ENCODE assay signal across 9 mouse cellular contexts in the genomic region with DNA sequence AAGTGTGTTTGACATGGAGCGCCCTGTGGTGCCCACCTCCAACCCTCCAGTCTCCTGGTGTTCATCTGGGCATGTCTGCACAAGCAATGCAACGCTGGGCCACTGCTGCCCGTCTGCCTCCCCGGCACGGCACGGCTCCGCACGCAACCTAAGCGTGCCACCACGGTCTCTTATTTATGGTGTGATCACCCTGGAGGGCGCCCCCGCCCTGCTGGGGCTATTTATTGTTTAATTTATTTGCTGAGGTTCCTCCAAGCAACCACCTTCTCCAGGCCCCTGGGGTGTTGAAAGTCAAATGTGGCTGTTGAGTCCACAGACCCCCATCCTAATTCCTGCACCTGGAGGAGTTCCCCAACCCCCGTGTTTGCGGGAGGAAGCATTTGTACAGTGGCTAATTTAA. TPM values are rescaled to one million over a fixed set of nuclear protein-coding genes. Genes with fewer than 3 reads are reported as not detected.
DNase-seq lines count a peak whose midpoint lies in the region; ATAC-seq and TF ChIP-seq lines count a peak whose summit lies in the region.
"Had no signal": no experiment of that assay in that cellular context is flagged by ENCODE, and none has a peak within 500 bp of the region (broad histone marks: within the 10 kb centered on the region; RNA-seq: fewer than 3 reads in every experiment).

No protein-coding gene starts in this region.

- H3K9ac ChIP-seq in kidney, postnatal 0 days (ENCODE audit: low read depth, low read length), result peak overlapping the region; percentile 89; the same call in 1 of the 2 replicates
- H3K9ac ChIP-seq in embryonic facial prominence, embryonic 13.5 days, result peak overlapping the region; percentile 87
- peak overlapping the region; percentile 94 for H3K9ac ChIP-seq in hindbrain, embryonic 13.5 days
- no peak overlapping the region for H3K9ac ChIP-seq in midbrain, embryonic 14.5 days (replicated peaks; ENCODE audit: low read length)

- H3K4me2 ChIP-seq in kidney, postnatal 0 days (ENCODE audit: low read length), result peak overlapping the region; percentile 91
- H3K4me2 ChIP-seq in embryonic facial prominence, embryonic 13.5 days, result peak overlapping the region; percentile 93
- peak overlapping the region; percentile 88 for H3K4me2 ChIP-seq in hindbrain, embryonic 13.5 days
- H3K4me2 ChIP-seq in midbrain, embryonic 14.5 days (ENCODE audit: low read length), result peak overlapping the region; percentile 87

- WGBS in kidney, postnatal 0 days, result 55% methylated on average over 14 of the region's 14 CpGs
- WGBS in embryonic facial prominence, embryonic 13.5 days, result 74% methylated on average over 14 of the region's 14 CpGs
- 90% methylated on average over 14 of the region's 14 CpGs for WGBS in hindbrain, embryonic 13.5 days
- WGBS in midbrain, embryonic 14.5 days, result 94% methylated on average over 14 of the region's 14 CpGs

- ATAC-seq in kidney, postnatal 0 days (replicated peaks; ENCODE audit: low FRiP score, low read depth), result no peak
- no peak for ATAC-seq in embryonic facial prominence, embryonic 13.5 days (ENCODE audit: insufficient number of reproducible peaks, insufficient read depth, low FRiP score, low TSS enrichment, low read depth)
- ATAC-seq in hindbrain, embryonic 13.5 days (ENCODE audit: low FRiP score), result no peak
- no peak for ATAC-seq in midbrain, embryonic 14.5 days (ENCODE audit: low FRiP score, low TSS enrichment)

- no peak for TF ChIP-seq CTCF in kidney, postnatal 0 days (IDR thresholded peaks at IDR 0.05; ENCODE audit: low read depth)

- H3K9me3 ChIP-seq in kidney, postnatal 0 days (replicated peaks; ENCODE audit: low read length), result no peaks in the 10 kb centered on the region
- no peaks in the 10 kb centered on the region for H3K9me3 ChIP-seq in embryonic facial prominence, embryonic 13.5 days
- no peaks in the 10 kb centered on the region for H3K9me3 ChIP-seq in hindbrain, embryonic 13.5 days
- no peaks in the 10 kb centered on the region for H3K9me3 ChIP-seq in midbrain, embryonic 14.5 days (ENCODE audit: control insufficient read depth, low read length)

- DNase-seq in kidney, postnatal 0 days (ENCODE audit: low spot score), result no peak
- DNase-seq in kidney, adult 9 months, result no peak
- no peak for DNase-seq in midbrain, embryonic 14.5 days
- no peak for DNase-seq in ovary, adult 18-20 months (ENCODE audit: low spot score)
- DNase-seq in layer of hippocampus, adult 11-12 months (ENCODE audit: low spot score), result no peak
- no peak for DNase-seq in right cerebral cortex, adult 18-20 months
- DNase-seq: layer of hippocampus, postnatal 36 days had no signal

- no peaks in the 10 kb centered on the region for H3K27me3 ChIP-seq in kidney, postnatal 0 days (ENCODE audit: insufficient read depth, low read length)
- H3K27me3 ChIP-seq in embryonic facial prominence, embryonic 13.5 days, result no peaks in the 10 kb centered on the region
- no peaks in the 10 kb centered on the region for H3K27me3 ChIP-seq in hindbrain, embryonic 13.5 days
- no peaks in the 10 kb centered on the region for H3K27me3 ChIP-seq in midbrain, embryonic 14.5 days (ENCODE audit: control insufficient read depth, insufficient read depth, low read length)

- H3K36me3 ChIP-seq in kidney, postnatal 0 days (ENCODE audit: insufficient read depth, low read length), result peaks cover 23% of the 10 kb centered on the region
- H3K36me3 ChIP-seq in embryonic facial prominence, embryonic 13.5 days, result peaks cover 34% of the 10 kb centered on the region
- H3K36me3 ChIP-seq in hindbrain, embryonic 13.5 days, result peaks cover 43% of the 10 kb centered on the region
- peaks cover 29% of the 10 kb centered on the region for H3K36me3 ChIP-seq in midbrain, embryonic 14.5 days (ENCODE audit: control insufficient read depth, insufficient read depth, low read length)

- H3K4me3 ChIP-seq in kidney, postnatal 0 days (replicated peaks; ENCODE audit: low read depth, low read length), result peak overlapping the region; percentile 83
- H3K4me3 ChIP-seq in embryonic facial prominence, embryonic 13.5 days, result peak overlapping the region; percentile 81; the same call in 1 of the 2 replicates
- peak overlapping the region; percentile 93; the same call in 1 of the 2 replicates for H3K4me3 ChIP-seq in hindbrain, embryonic 13.5 days
- peak overlapping the region; percentile 95; the same call in 1 of the 2 replicates for H3K4me3 ChIP-seq in midbrain, embryonic 14.5 days (replicated peaks; ENCODE audit: low read depth, low read length)

- H3K27ac ChIP-seq in kidney, postnatal 0 days, result peak overlapping the region; percentile 96
- 0 out of 2 replicates have a peak overlapping the region, but pooled peaks have one; percentile 95 for H3K27ac ChIP-seq in embryonic facial prominence, embryonic 13.5 days
- H3K27ac ChIP-seq in hindbrain, embryonic 13.5 days, result no peak overlapping the region
- no peak overlapping the region for H3K27ac ChIP-seq in midbrain, embryonic 14.5 days (replicated peaks; ENCODE audit: low read depth, low read length)

- H3K4me1 ChIP-seq in kidney, postnatal 0 days (replicated peaks; ENCODE audit: insufficient read depth, low read length), result peaks cover 42% of the 10 kb centered on the region
- H3K4me1 ChIP-seq in embryonic facial prominence, embryonic 13.5 days, result peaks cover 50% of the 10 kb centered on the region
- peaks cover 30% of the 10 kb centered on the region for H3K4me1 ChIP-seq in hindbrain, embryonic 13.5 days (replicated peaks)
- peaks cover 17% of the 10 kb centered on the region for H3K4me1 ChIP-seq in midbrain, embryonic 14.5 days (ENCODE audit: control insufficient read depth, insufficient read depth, low read length)

RNA-seq across cellular contexts. Expression of a gene that starts 3.1 kb away (rescaled TPM):
- 83.4 and 88.6 TPM in 2 replicates for polyA plus RNA-seq in kidney, postnatal 0 days (2015; fragmentation: Nextera tagmentation; extraction: Ambion mirVana)
- 48.7 and 52.9 TPM in 2 replicates for polyA plus RNA-seq in embryonic facial prominence, embryonic 13.5 days (2015; fragmentation: Nextera tagmentation; extraction: Ambion mirVana)
- polyA plus RNA-seq in hindbrain, embryonic 13.5 days (2015; fragmentation: Nextera tagmentation; extraction: Ambion mirVana), result 45.6 and 47.2 TPM in 2 replicates
- 49.1 and 53.2 TPM in 2 replicates for polyA plus RNA-seq in midbrain, embryonic 14.5 days (2014; fragmentation: Nextera tagmentation; extraction: Ambion mirVana)

RNA-seq across cellular contexts. Expression of a gene that starts 45.6 kb away (rescaled TPM):
- 79.0 and 89.8 TPM in 2 replicates for polyA plus RNA-seq in kidney, postnatal 0 days (2015; fragmentation: Nextera tagmentation; extraction: Ambion mirVana)
- 74.7 and 87.3 TPM in 2 replicates for polyA plus RNA-seq in embryonic facial prominence, embryonic 13.5 days (2015; fragmentation: Nextera tagmentation; extraction: Ambion mirVana)
- 57.1 and 60.0 TPM in 2 replicates for polyA plus RNA-seq in hindbrain, embryonic 13.5 days (2015; fragmentation: Nextera tagmentation; extraction: Ambion mirVana)
- 49.6 and 53.8 TPM in 2 replicates for polyA plus RNA-seq in midbrain, embryonic 14.5 days (2014; fragmentation: Nextera tagmentation; extraction: Ambion mirVana)

RNA-seq across cellular contexts. Expression of a gene that starts 45.9 kb away (rescaled TPM):
- 9.8 and 11.2 TPM in 2 replicates for polyA plus RNA-seq in kidney, postnatal 0 days (2015; fragmentation: Nextera tagmentation; extraction: Ambion mirVana)
- polyA plus RNA-seq in embryonic facial prominence, embryonic 13.5 days (2015; fragmentation: Nextera tagmentation; extraction: Ambion mirVana), result 11.2 and 12.2 TPM in 2 replicates
- polyA plus RNA-seq in hindbrain, embryonic 13.5 days (2015; fragmentation: Nextera tagmentation; extraction: Ambion mirVana), result 8.1 and 8.7 TPM in 2 replicates
- 7.1 and 8.1 TPM in 2 replicates for polyA plus RNA-seq in midbrain, embryonic 14.5 days (2014; fragmentation: Nextera tagmentation; extraction: Ambion mirVana)

Comparison
In these comparisons a context has a peak if more than half of its experiments do, and no peak if none do; other contexts are left out.
1. H3K27ac ChIP-seq: peak in kidney, postnatal 0 days (single experiment) and embryonic facial prominence, embryonic 13.5 days (single experiment); none in hindbrain, embryonic 13.5 days (single experiment) and midbrain, embryonic 14.5 days (single experiment).
2. Peak in every context shown above with its lines, with median percentiles within 50 percentile points of each other: H3K4me2 ChIP-seq and H3K4me3 ChIP-seq.